Mouse (Mus musculus): ENCODE measurements around the gene Magi1. TPM values are rescaled to one million over a fixed set of nuclear protein-coding genes. Genes with fewer than 3 reads are reported as not detected.

Gene Magi1
- 7.6 and 7.9 TPM in 2 replicates for polyA plus RNA-seq (2014; fragmentation: Nextera tagmentation; extraction: Ambion mirVana)

GRCm38 (mm10) chr6:94283318-94284061 lies at the start of gene Magi1:
TSS of gene Magi1 (minus strand) at chr6:94283917.
- Histone ChIP-seq H3K27ac (replicated peaks in 1 of 2; ENCODE audit: control insufficient read depth in 1 of 2, insufficient read depth in 1 of 2, low read depth in 2 of 2, low read length in 2 of 2) (peak within 1 kb of the TSS; percentile 92 to 99), H3K9me3 (ENCODE audit: control insufficient read depth, low read length) (no peaks in the 10 kb centered on the region), H3K36me3 (ENCODE audit: control insufficient read depth, insufficient read depth, low read length) (no peaks in the 10 kb centered on the region), H3K4me1 (ENCODE audit: control insufficient read depth in 2 of 2, insufficient read depth in 2 of 2, low read length in 2 of 2) (peaks cover 6 to 26% of the 10 kb centered on the region in 2 experiments; a peak in 3 of 4 replicates), H3K4me3 (ENCODE audit: control insufficient read depth in 1 of 2, insufficient read depth in 1 of 2, low read depth in 1 of 2, low read length in 2 of 2) (peak within 1 kb of the TSS; percentile 80 to 84), H3K4me2 (ENCODE audit: low read length) (peak within 1 kb of the TSS; percentile 94), H3K9ac (ENCODE audit: low read length) (peak within 1 kb of the TSS; percentile 93), H3K27me3 (ENCODE audit: control insufficient read depth, insufficient read depth, low read length) (no peaks in the 10 kb centered on the region)
- under 1% methylated on average over 86 of the region's 86 CpGs for WGBS
- peak; percentile 91 for ATAC-seq (ENCODE audit: insufficient number of reproducible peaks, insufficient read depth, low FRiP score, low read depth)

GRCm38 (mm10) chr6:94327143-94327542 lies 43.4 kb upstream of the Magi1 start:
- 0 out of 4 replicates have a peak, but pooled peaks cover 0 to 3% of the 10 kb centered on the region in 2 experiments for H3K4me1 ChIP-seq (ENCODE audit: control insufficient read depth in 2 of 2, insufficient read depth in 2 of 2, low read length in 2 of 2)
- WGBS = 79% methylated on average over 4 of the region's 4 CpGs
- H3K36me3 ChIP-seq (ENCODE audit: control insufficient read depth, insufficient read depth, low read length) = no peaks in the 10 kb centered on the region
- no peak overlapping the region for H3K9ac ChIP-seq (ENCODE audit: low read length)
- H3K4me3 ChIP-seq (ENCODE audit: control insufficient read depth in 1 of 2, insufficient read depth in 1 of 2, low read depth in 1 of 2, low read length in 2 of 2) = no peak overlapping the region
- H3K27me3 ChIP-seq (ENCODE audit: control insufficient read depth, insufficient read depth, low read length) = no peaks in the 10 kb centered on the region
- H3K27ac ChIP-seq (replicated peaks in 1 of 2; ENCODE audit: control insufficient read depth in 1 of 2, insufficient read depth in 1 of 2, low read depth in 2 of 2, low read length in 2 of 2) = no peak overlapping the region
- H3K9me3 ChIP-seq (ENCODE audit: control insufficient read depth, low read length) = no peaks in the 10 kb centered on the region
- no peak for ATAC-seq (ENCODE audit: insufficient number of reproducible peaks, insufficient read depth, low FRiP score, low read depth)
- no peak overlapping the region for H3K4me2 ChIP-seq (ENCODE audit: low read length)

- Histone ChIP-seq H3K27ac (replicated peaks in 1 of 2; ENCODE audit: control insufficient read depth in 1 of 2, insufficient read depth in 1 of 2, low read depth in 2 of 2, low read length in 2 of 2) (no peak overlapping the region), H3K27me3 (ENCODE audit: control insufficient read depth, insufficient read depth, low read length) (no peaks in the 10 kb centered on the region), H3K4me3 (ENCODE audit: control insufficient read depth in 1 of 2, insufficient read depth in 1 of 2, low read depth in 1 of 2, low read length in 2 of 2) (no peak overlapping the region), H3K9ac (ENCODE audit: low read length) (no peak overlapping the region), H3K9me3 (ENCODE audit: control insufficient read depth, low read length) (no peaks in the 10 kb centered on the region), H3K4me1 (ENCODE audit: control insufficient read depth in 2 of 2, insufficient read depth in 2 of 2, low read length in 2 of 2) (no peaks in the 10 kb centered on the region; a peak in 1 of 4 replicates), H3K4me2 (ENCODE audit: low read length) (no peak overlapping the region), H3K36me3 (ENCODE audit: control insufficient read depth, insufficient read depth, low read length) (no peaks in the 10 kb centered on the region)
- 79% methylated on average over 3 of the region's 3 CpGs for WGBS
- no peak for ATAC-seq (ENCODE audit: insufficient number of reproducible peaks, insufficient read depth, low FRiP score, low read depth)
Observed at GRCm38 (mm10) chr6:94316886-94317285, 33.2 kb upstream of the Magi1 start.

- WGBS = 57% methylated on average over 7 of the region's 7 CpGs
- Histone ChIP-seq H3K27me3 (ENCODE audit: control insufficient read depth, insufficient read depth, low read length) (no peaks in the 10 kb centered on the region), H3K9ac (ENCODE audit: low read length) (no peak overlapping the region), H3K9me3 (ENCODE audit: control insufficient read depth, low read length) (no peaks in the 10 kb centered on the region), H3K27ac (replicated peaks in 1 of 2; ENCODE audit: control insufficient read depth in 1 of 2, insufficient read depth in 1 of 2, low read depth in 2 of 2, low read length in 2 of 2) (no peak overlapping the region), H3K4me1 (ENCODE audit: control insufficient read depth in 2 of 2, insufficient read depth in 2 of 2, low read length in 2 of 2) (peaks cover 2 to 3% of the 10 kb centered on the region in 2 experiments; a peak in 3 of 4 replicates), H3K4me2 (ENCODE audit: low read length) (no peak overlapping the region), H3K36me3 (ENCODE audit: control insufficient read depth, insufficient read depth, low read length) (no peaks in the 10 kb centered on the region), H3K4me3 (ENCODE audit: control insufficient read depth in 1 of 2, insufficient read depth in 1 of 2, low read depth in 1 of 2, low read length in 2 of 2) (no peak overlapping the region)
- no peak for ATAC-seq (ENCODE audit: insufficient number of reproducible peaks, insufficient read depth, low FRiP score, low read depth)
Observed at GRCm38 (mm10) chr6:94312285-94312684, 28.6 kb upstream of the Magi1 start.

- Histone ChIP-seq H3K4me3 (ENCODE audit: control insufficient read depth in 1 of 2, insufficient read depth in 1 of 2, low read depth in 1 of 2, low read length in 2 of 2) (no peak overlapping the region), H3K4me2 (ENCODE audit: low read length) (no peak overlapping the region), H3K9me3 (ENCODE audit: control insufficient read depth, low read length) (no peaks in the 10 kb centered on the region), H3K27me3 (ENCODE audit: control insufficient read depth, insufficient read depth, low read length) (no peaks in the 10 kb centered on the region), H3K9ac (ENCODE audit: low read length) (no peak overlapping the region), H3K36me3 (ENCODE audit: control insufficient read depth, insufficient read depth, low read length) (no peaks in the 10 kb centered on the region), H3K27ac (replicated peaks in 1 of 2; ENCODE audit: control insufficient read depth in 1 of 2, insufficient read depth in 1 of 2, low read depth in 2 of 2, low read length in 2 of 2) (no peak overlapping the region), H3K4me1 (ENCODE audit: control insufficient read depth in 2 of 2, insufficient read depth in 2 of 2, low read length in 2 of 2) (peaks cover 3 to 5% of the 10 kb centered on the region in 2 experiments)
- ATAC-seq (ENCODE audit: insufficient number of reproducible peaks, insufficient read depth, low FRiP score, low read depth) = no peak
- WGBS = 31% methylated on average over 7 of the region's 7 CpGs
Observed at GRCm38 (mm10) chr6:94308498-94308897, 24.8 kb upstream of the Magi1 start.

- no peaks in the 10 kb centered on the region for H3K9me3 ChIP-seq (ENCODE audit: control insufficient read depth, low read length)
- H3K9ac ChIP-seq (ENCODE audit: low read length) = no peak overlapping the region
- 56% methylated on average over 6 of the region's 6 CpGs for WGBS
- H3K4me2 ChIP-seq (ENCODE audit: low read length) = peak overlapping the region; percentile 11; the same call in 1 of the 2 replicates
- no peak overlapping the region for H3K4me3 ChIP-seq (ENCODE audit: control insufficient read depth in 1 of 2, insufficient read depth in 1 of 2, low read depth in 1 of 2, low read length in 2 of 2)
- H3K36me3 ChIP-seq (ENCODE audit: control insufficient read depth, insufficient read depth, low read length) = no peaks in the 10 kb centered on the region
- peaks cover 6 to 12% of the 10 kb centered on the region in 2 experiments for H3K4me1 ChIP-seq (ENCODE audit: control insufficient read depth in 2 of 2, insufficient read depth in 2 of 2, low read length in 2 of 2)
- H3K27me3 ChIP-seq (ENCODE audit: control insufficient read depth, insufficient read depth, low read length) = no peaks in the 10 kb centered on the region
- peak; percentile 50; the same call in 1 of the 2 replicates for ATAC-seq (ENCODE audit: insufficient number of reproducible peaks, insufficient read depth, low FRiP score, low read depth)
- peak overlapping the region; percentile 48 to 57; a peak in 2 of 4 replicates for H3K27ac ChIP-seq (replicated peaks in 1 of 2; ENCODE audit: control insufficient read depth in 1 of 2, insufficient read depth in 1 of 2, low read depth in 2 of 2, low read length in 2 of 2)
Observed at GRCm38 (mm10) chr6:94303512-94303911, 19.8 kb upstream of the Magi1 start.

GRCm38 (mm10) chr6:94301804-94302203 lies 18.1 kb upstream of the Magi1 start:
- Histone ChIP-seq H3K27me3 (ENCODE audit: control insufficient read depth, insufficient read depth, low read length) (no peaks in the 10 kb centered on the region), H3K4me2 (ENCODE audit: low read length) (no peak overlapping the region), H3K36me3 (ENCODE audit: control insufficient read depth, insufficient read depth, low read length) (no peaks in the 10 kb centered on the region), H3K4me3 (ENCODE audit: control insufficient read depth in 1 of 2, insufficient read depth in 1 of 2, low read depth in 1 of 2, low read length in 2 of 2) (no peak overlapping the region), H3K4me1 (ENCODE audit: control insufficient read depth in 2 of 2, insufficient read depth in 2 of 2, low read length in 2 of 2) (peaks cover 4 to 12% of the 10 kb centered on the region in 2 experiments), H3K9me3 (ENCODE audit: control insufficient read depth, low read length) (no peaks in the 10 kb centered on the region), H3K9ac (ENCODE audit: low read length) (no peak overlapping the region), H3K27ac (replicated peaks in 1 of 2; ENCODE audit: control insufficient read depth in 1 of 2, insufficient read depth in 1 of 2, low read depth in 2 of 2, low read length in 2 of 2) (no peak overlapping the region)
- no peak for ATAC-seq (ENCODE audit: insufficient number of reproducible peaks, insufficient read depth, low FRiP score, low read depth)
- WGBS = 86% methylated on average over 10 of the region's 10 CpGs
